Mouse (Mus musculus): ENCODE results near the gene Mmp28.

Mmp28 gene

GRCm38 (mm10) chr11:83406391-83406790 is 56.5 kb downstream of the Mmp28 start:
- no peak for DNase-seq (ENCODE audit: extremely low spot score)

- DNase-seq (ENCODE audit: extremely low spot score): no peak
Observed at GRCm38 (mm10) chr11:83403787-83404186, 59.1 kb downstream of the Mmp28 start.

- no peak for DNase-seq (ENCODE audit: extremely low spot score)
Observed at GRCm38 (mm10) chr11:83398724-83399123, 64.1 kb downstream of the Mmp28 start.

GRCm38 (mm10) chr11:83397626-83398025 is 65.2 kb downstream of the Mmp28 start:
- no peak for DNase-seq (ENCODE audit: extremely low spot score)

GRCm38 (mm10) chr11:83394802-83395439 is 68.0 kb downstream of the Mmp28 start:
- DNase-seq (ENCODE audit: extremely low spot score): peak; percentile 18

- no peak for DNase-seq (ENCODE audit: extremely low spot score)
Observed at GRCm38 (mm10) chr11:83393062-83393461, 69.8 kb downstream of the Mmp28 start.

Measured in embryo, embryonic 9.5 days (tissue).